Mouse (Mus musculus): ENCODE measurements around the gene Lcn10. TPM values are rescaled to one million over a fixed set of nuclear protein-coding genes. Genes with fewer than 3 reads are reported as not detected.
"Not testable (repeated sequence)": the region's sequence is repeated elsewhere in the genome, so short reads cannot be mapped to it uniquely, and the experiment has no call there.

Lcn10 gene
- total RNA-seq (2021): not detected
- long read RNA-seq: 0 reads

DNA sequence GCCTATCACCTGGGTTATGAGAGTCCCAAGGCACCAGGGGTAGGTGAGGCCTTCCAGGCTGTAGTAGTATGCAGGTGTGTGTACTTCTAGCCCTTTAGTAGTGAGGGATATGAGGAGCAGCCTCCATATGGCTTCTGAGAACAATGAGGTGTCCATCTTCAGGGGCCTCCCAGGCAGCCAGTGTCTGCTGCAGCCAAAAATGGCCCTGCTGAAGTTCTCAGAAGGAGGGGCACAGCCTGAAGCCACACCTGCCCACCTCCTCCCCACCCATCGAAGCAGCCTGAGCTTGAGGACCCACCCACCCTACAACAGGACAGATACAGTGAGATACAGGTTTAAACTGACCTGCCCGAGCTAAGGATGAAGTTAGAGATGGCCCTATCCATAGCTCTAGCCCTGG lies at the start of gene Lcn10:
Gene Lcn10, plus strand, starts transcription at position 301 of the 400 bp plus-strand sequence.
- no peak for DNase-seq (ENCODE audit: low spot score in 2 of 2)

DNA sequence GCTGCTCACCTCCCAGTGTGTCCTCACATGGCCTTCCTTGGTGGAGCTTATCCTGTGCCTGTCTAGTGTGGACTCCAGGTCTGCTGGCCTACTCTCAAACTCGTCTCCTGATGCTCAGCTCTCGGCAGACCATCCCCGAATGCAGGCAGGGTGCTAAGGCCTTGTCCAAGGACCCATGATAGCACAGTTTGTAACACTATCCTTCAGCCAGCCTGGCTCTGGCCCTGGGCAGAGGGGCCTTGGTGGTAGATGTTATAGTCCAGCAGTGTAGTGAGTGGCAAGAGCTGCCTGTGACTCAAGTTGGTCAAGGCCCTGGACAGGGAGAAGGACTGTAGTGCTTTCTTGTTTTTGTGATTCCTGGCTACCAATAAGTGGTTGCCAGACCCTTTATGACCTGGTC lies 48.9 kb upstream of the Lcn10 start:
- no peak for DNase-seq (ENCODE audit: low spot score in 2 of 2)

DNA sequence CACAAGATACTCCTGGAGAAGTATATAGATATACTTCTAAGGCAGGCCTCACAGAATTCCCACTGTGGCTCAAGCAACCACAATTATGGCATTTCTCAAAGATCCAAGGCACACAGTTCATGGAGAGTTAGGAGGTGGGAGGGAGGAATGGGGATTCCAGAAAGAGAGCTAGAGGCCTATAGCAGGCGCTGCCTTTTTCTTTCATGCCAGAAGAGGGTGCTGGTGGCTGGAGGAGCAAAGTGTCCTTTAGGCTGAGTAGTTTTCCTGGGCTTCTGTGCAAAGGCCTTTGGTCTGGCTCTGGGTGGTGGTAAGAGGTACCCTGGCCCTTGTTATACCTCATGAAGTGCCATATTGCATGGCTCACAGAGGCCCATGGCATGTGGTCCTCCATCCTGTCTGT lies 48.5 kb upstream of the Lcn10 start:
- DNase-seq (ENCODE audit: low spot score in 2 of 2): no peak

GRCm38 (mm10) chr2:25639890-25640289 lies 42.6 kb upstream of the Lcn10 start:
- peak; percentile 71 to 75 for DNase-seq (ENCODE audit: low spot score in 2 of 2)

DNA sequence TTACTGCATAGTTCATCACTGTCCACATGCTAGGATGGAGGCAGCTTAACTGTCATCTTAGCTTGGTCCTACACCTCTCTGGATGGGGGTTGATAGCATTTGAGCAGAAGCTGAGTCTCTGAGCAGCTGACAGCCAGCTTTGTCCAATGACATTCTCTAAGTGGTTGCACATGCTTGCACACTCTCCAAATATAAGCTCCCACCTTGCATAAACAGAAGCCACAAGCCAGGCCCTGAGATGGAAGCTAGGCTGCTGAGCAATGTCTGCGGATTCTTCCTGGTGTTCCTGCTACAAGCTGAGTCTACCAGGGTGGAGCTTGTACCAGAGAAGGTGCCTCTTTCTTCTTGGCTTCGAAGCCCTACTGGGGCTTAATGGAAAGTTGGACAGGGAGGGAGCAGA lies 29.6 kb upstream of the Lcn10 start, which contains the start of gene Lcn8:
Gene Lcn8, plus strand, starts transcription at position 219 of the 400 bp plus-strand sequence.
- DNase-seq (ENCODE audit: low spot score in 2 of 2): no peak

GRCm38 (mm10) chr2:25654502-25654901 lies 28.0 kb upstream of the Lcn10 start:
- DNase-seq (ENCODE audit: low spot score in 2 of 2): no peak

DNA sequence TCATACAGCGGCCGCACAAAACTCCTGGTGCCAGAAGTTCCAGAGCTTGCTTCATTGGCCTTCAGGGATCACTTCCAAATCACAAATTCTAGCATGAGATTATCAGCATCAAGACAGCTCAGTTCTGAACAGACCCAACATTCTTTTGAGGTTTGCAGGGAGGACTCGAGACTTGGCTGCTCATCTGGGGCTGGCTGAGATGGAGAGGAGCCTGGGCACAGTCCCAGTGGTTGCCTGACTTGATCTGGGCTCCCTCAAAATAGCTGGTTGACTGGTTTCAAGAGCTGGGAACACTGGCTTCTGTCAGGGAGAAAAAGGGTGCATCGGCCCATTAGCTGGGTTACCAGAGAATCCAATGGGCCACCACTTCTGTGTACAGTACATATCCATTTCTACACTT lies 25.8 kb upstream of the Lcn10 start:
- peak; percentile 19 to 33 for DNase-seq (ENCODE audit: low spot score in 2 of 2)

GRCm38 (mm10) chr2:25657246-25657645 lies 25.3 kb upstream of the Lcn10 start:
- peak in 1 of 2 experiments; percentile 16 for DNase-seq (ENCODE audit: low spot score in 2 of 2)

- DNase-seq (ENCODE audit: low spot score in 2 of 2): no peak
Observed at GRCm38 (mm10) chr2:25657652-25658051, 24.9 kb upstream of the Lcn10 start, which contains the start of gene Lcn5. TSS of gene Lcn5 (plus strand) at chr2:25657952.

- no peak for DNase-seq (ENCODE audit: low spot score in 2 of 2)
Observed at GRCm38 (mm10) chr2:25660279-25660678, 22.2 kb upstream of the Lcn10 start.

- no peak for DNase-seq (ENCODE audit: low spot score in 2 of 2)
Observed at GRCm38 (mm10) chr2:25661245-25661970, 21.1 kb upstream of the Lcn10 start.

GRCm38 (mm10) chr2:25663511-25663910 lies 19.0 kb upstream of the Lcn10 start:
- peak; percentile 67 to 72 for DNase-seq (ENCODE audit: low spot score in 2 of 2)

DNA sequence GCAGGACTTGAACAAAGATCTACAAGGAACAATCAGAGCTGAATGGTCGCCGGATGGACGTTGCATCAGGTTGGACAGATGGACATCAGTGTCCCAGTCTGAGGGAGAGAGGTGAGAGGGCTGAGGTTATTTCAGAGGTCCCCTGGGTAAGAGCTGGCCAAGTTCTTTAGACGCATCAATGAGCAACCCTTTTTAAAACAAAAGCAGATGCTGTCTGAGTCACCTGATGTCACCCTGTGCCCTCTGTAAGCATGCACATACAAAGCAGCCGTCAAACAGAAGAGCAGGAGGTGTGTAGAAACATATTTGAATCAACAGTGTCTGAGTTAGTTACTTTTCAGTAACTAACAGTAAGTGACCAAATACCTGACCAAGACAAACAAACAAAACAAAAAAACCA lies 18.4 kb upstream of the Lcn10 start:
- DNase-seq (ENCODE audit: low spot score in 2 of 2): no peak

DNA sequence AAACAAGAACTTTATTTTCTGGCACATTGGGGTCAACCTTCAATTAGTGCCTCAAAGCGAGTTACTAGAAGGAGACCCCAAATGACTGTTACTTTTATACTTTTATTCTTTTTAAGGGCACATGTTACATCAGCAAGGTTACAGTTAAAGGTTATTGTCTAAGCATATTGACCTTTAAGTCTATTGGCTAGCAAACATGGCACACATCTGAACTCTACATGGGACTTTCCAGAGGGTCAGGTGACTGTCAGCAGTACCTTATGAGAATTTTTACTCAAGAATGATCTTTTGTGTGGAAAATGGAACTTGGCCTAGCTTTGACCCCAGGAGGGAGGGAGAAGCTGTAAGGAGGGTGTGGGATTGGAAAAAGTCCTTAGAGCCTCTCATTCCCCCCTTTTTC lies 16.0 kb upstream of the Lcn10 start:
- DNase-seq (ENCODE audit: low spot score in 2 of 2): no peak

- DNase-seq (ENCODE audit: low spot score in 2 of 2): no peak
Observed at GRCm38 (mm10) chr2:25676486-25676885, 6.0 kb upstream of the Lcn10 start, which contains the start of gene Lcn6. TSS of gene Lcn6 (plus strand) at chr2:25676786.

DNA sequence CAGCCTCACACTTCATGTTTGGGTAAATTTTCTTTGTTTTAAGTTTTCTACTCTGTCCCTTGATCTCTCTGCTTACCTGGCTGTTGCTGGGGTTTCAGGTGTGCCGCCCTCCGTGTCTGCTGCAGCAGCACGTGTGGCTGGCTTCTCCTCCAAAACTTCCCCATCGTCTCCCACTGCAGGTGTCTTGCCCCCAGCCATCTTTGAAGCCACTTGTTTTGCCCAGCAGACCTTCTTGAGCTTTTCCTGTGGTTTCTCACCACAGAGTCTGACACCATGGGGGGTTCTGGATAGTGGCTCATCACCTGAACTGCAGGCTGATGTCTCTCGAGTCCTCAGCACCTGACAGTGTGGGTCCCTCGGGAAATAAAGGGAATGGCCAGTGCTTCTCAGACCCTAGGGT lies 3.0 kb upstream of the Lcn10 start:
- no peak for DNase-seq (ENCODE audit: low spot score in 2 of 2)

DNA sequence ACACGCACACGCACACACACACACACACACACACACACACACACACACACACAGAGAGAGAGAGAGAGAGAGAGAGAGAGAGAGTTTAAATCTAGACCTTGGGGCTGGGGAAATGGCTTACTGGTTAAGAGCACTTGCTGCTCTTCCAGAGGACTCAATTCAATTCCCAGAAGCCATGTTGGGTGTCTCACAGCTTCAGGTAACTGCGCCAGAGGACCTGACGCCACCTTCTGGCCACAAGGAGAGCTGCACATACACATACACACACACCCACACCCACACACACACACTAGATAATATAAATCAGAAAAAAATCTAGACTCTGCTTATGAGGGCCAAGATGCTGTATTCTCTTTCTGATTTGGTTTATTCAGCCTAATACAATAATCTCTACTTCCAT lies 4.4 kb downstream of the Lcn10 start:
- DNase-seq (ENCODE audit: low spot score in 2 of 2): no peak

DNA sequence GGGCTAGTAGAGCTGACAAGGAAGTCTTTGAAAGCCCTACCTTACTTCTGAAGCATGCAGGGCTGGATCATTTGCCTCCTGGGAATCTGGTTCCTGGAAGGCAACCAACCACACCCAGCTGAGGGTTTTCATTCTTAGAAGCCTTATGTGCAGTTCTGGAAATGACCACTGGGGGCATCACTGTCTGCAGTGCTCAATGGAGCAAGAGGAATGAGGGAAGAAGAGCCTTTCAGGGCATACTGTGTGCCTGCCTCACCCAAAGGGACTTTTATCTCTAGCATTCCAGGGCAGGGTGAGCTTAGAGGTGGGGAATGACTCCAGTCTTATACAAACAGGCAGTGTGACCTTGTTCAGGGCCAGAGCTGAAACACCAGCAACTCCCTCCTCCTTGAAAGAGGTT lies 12.1 kb downstream of the Lcn10 start:
- peak; percentile 69 to 75 for DNase-seq (ENCODE audit: low spot score in 2 of 2)

DNA sequence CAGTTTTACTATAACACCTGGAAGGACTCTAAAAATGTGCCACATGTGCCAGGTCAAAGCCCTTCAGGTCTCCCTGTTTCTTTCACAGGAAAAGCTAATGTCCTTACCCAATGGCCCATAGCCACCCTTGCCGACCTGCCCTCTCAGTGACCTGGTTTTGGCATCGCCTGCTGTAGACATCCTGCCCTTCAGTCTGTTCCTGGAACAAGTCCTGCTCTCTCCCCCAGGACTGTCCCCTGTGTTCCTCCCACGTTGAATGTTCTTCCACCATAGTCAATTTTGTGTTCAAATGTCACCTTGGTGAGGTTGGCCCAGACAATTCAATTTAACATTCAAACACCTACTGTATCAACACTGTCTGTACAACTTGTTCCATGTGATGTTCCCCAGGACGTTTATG lies 14.4 kb downstream of the Lcn10 start:
- DNase-seq (ENCODE audit: low spot score in 2 of 2): peak in 1 of 2 experiments; percentile 3

DNA sequence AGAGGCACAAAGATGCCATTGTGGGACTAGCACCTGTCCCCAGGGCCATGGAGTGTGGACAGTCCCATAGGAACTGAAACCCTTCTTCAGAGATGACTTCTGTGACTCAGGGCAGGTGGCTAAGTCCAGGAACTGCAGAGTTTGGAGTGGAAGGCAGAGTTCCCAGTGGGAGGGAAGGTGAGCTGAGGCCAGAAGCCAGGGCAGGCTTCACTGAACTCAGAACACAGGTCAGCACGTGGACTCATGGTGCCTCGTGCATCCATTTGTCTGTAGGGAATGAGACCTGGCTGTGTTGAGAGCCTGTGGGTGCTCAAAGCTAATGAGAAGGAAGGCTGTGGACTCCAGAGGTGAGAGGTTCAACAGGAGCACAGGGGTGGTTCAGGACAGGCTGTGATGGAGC lies 16.2 kb downstream of the Lcn10 start:
- no peak for DNase-seq (ENCODE audit: low spot score in 2 of 2)

DNA sequence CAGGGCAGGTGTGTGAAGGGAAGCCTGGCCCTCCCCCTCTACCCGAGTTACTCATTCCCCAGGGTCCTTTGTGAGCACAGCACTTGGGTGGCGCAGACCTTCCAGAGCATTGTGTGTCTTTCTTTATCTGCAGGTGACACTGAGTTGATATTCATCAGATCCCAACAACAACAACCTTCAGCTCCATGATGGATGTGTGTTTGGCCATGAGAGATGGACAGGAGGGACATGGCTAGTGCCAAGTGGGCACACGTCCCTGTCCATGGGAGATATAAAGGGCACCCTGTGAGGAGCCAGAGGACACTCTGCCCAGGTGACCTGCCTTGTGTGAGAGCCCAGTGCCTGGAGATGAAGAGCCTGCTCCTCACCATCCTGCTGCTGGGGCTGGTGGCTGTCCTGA lies 17.2 kb downstream of the Lcn10 start, which contains the start of gene Obp2a:
Gene Obp2a, plus strand, starts transcription at position 301 of the 400 bp plus-strand sequence.
- not testable (repeated sequence) for DNase-seq (ENCODE audit: low spot score in 2 of 2)

DNA sequence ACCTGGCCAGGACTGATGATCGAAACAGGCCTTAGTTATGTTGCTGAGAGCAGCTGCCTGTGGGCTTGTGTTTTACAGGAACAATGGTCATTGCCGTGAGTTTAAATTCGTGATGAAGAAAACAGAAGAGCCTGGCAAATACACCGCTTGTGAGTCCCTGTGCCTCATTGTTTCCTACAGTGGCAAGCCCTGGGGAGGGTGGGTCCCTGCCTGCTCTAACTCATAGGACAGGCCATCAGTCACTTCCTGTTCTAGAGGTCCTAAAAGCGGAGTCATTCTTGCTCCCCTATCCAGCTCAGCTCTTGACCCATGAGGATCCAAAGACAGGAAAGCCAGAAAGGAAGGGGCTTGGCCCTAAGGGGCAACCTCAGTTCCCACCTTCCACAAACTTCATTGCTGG lies 18.5 kb downstream of the Lcn10 start:
- DNase-seq (ENCODE audit: low spot score in 2 of 2): no peak

GRCm38 (mm10) chr2:25703706-25704105 lies 21.2 kb downstream of the Lcn10 start:
- peak in 1 of 2 experiments; percentile 5 for DNase-seq (ENCODE audit: low spot score in 2 of 2)
